Mouse (Mus musculus): ENCODE measurements around the gene Clasp1. TPM values are rescaled to one million over a fixed set of nuclear protein-coding genes. Genes with fewer than 3 reads are reported as not detected.

Clasp1 gene
- polyA plus RNA-seq, 1 experiment from 2014 or later: 134 TPM

DNA sequence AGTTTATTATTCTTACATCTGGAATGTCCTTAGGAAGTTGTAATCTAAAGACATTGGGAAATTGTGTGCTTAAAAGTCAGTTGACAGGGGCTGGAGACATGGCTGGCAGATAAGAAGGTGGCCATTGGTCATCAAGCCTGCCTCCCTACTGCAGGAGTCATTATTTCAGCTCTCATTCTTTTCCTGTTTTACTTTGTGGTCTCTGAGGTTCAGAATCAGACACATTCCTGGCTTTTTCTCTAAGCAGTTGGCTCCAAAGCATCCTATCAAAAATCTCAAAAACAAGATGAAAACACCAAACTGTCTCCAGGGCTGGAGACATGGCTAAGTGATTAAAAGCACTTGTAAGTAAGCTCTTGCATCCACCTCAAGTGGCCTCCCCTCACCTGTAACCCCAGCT is 49.5 kb downstream of the Clasp1 start:
- Histone ChIP-seq H3K27ac (ENCODE audit: low read depth, low read length) (no peak overlapping the region), H3K4me2 (replicated peaks; ENCODE audit: low read depth, low read length) (no peak overlapping the region), H3K36me3 (ENCODE audit: control insufficient read depth, insufficient read depth, low read length) (no peaks in the 10 kb centered on the region), H3K9ac (ENCODE audit: low read depth, low read length) (no peak overlapping the region), H3K9me3 (ENCODE audit: control insufficient read depth, low read length) (no peaks in the 10 kb centered on the region), H3K4me1 (replicated peaks; ENCODE audit: control insufficient read depth, insufficient read depth, low read length) (no peaks in the 10 kb centered on the region), H3K27me3 (ENCODE audit: control insufficient read depth, insufficient read depth, low read length) (no peaks in the 10 kb centered on the region), H3K4me3 (ENCODE audit: low read depth, low read length) (no peak overlapping the region)
- no peak for DNase-seq (ENCODE audit: low spot score)
- ATAC-seq (ENCODE audit: low FRiP score): no peak

- Histone ChIP-seq H3K4me1 (replicated peaks; ENCODE audit: control insufficient read depth, insufficient read depth, low read length) (no peaks in the 10 kb centered on the region; the same call in 1 of the 2 replicates), H3K9ac (ENCODE audit: low read depth, low read length) (no peak overlapping the region), H3K27ac (ENCODE audit: low read depth, low read length) (no peak overlapping the region), H3K36me3 (ENCODE audit: control insufficient read depth, insufficient read depth, low read length) (no peaks in the 10 kb centered on the region), H3K4me2 (replicated peaks; ENCODE audit: low read depth, low read length) (no peak overlapping the region), H3K4me3 (ENCODE audit: low read depth, low read length) (no peak overlapping the region), H3K27me3 (ENCODE audit: control insufficient read depth, insufficient read depth, low read length) (no peaks in the 10 kb centered on the region), H3K9me3 (ENCODE audit: control insufficient read depth, low read length) (no peaks in the 10 kb centered on the region)
- 97% methylated on average over 1 of the region's 1 CpGs for WGBS
- ATAC-seq (ENCODE audit: low FRiP score) (no peak), DNase-seq (ENCODE audit: low spot score) (no peak)
Measured at GRCm38 (mm10) chr1:118440547-118440946, 51.7 kb downstream of the Clasp1 start.

GRCm38 (mm10) chr1:118444420-118444819 is 55.6 kb downstream of the Clasp1 start:
- DNase-seq (ENCODE audit: low spot score) (no peak), ATAC-seq (ENCODE audit: low FRiP score) (no peak)
- Histone ChIP-seq H3K36me3 (ENCODE audit: control insufficient read depth, insufficient read depth, low read length) (no peaks in the 10 kb centered on the region), H3K9me3 (ENCODE audit: control insufficient read depth, low read length) (no peaks in the 10 kb centered on the region), H3K4me2 (replicated peaks; ENCODE audit: low read depth, low read length) (no peak overlapping the region), H3K4me3 (ENCODE audit: low read depth, low read length) (no peak overlapping the region), H3K27me3 (ENCODE audit: control insufficient read depth, insufficient read depth, low read length) (no peaks in the 10 kb centered on the region), H3K4me1 (replicated peaks; ENCODE audit: control insufficient read depth, insufficient read depth, low read length) (no peaks in the 10 kb centered on the region; the same call in 1 of the 2 replicates), H3K9ac (ENCODE audit: low read depth, low read length) (no peak overlapping the region), H3K27ac (ENCODE audit: low read depth, low read length) (no peak overlapping the region)
- 90% methylated on average over 7 of the region's 7 CpGs for WGBS

DNA sequence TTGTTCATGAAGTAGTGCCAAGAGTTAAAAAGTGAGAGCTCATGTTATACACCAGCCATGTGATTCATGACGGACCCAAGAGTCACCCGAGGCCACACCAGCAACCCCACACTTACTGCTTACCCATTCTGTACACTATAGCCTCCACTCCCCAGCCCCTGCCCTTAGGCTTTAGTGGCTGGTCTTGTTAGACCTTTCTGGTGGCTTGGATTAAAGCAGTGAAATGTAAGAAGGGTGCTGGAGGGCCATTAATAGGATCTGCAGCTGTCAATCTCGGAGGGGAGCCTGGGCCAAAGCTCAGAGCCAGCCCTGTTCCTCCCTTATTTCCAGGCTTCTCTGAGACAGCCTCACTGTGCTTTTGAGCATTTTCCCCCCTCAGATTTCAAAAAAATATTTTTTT is 56.1 kb downstream of the Clasp1 start:
- Histone ChIP-seq H3K9ac (ENCODE audit: low read depth, low read length) (no peak overlapping the region), H3K27ac (ENCODE audit: low read depth, low read length) (no peak overlapping the region), H3K4me2 (replicated peaks; ENCODE audit: low read depth, low read length) (no peak overlapping the region), H3K4me1 (replicated peaks; ENCODE audit: control insufficient read depth, insufficient read depth, low read length) (no peaks in the 10 kb centered on the region; the same call in 1 of the 2 replicates), H3K4me3 (ENCODE audit: low read depth, low read length) (no peak overlapping the region), H3K27me3 (ENCODE audit: control insufficient read depth, insufficient read depth, low read length) (no peaks in the 10 kb centered on the region), H3K36me3 (ENCODE audit: control insufficient read depth, insufficient read depth, low read length) (no peaks in the 10 kb centered on the region), H3K9me3 (ENCODE audit: control insufficient read depth, low read length) (no peaks in the 10 kb centered on the region)
- no peak for ATAC-seq (ENCODE audit: low FRiP score)
- 87% methylated on average over 3 of the region's 3 CpGs for WGBS
- no peak for DNase-seq (ENCODE audit: low spot score)

GRCm38 (mm10) chr1:118445441-118445840 is 56.6 kb downstream of the Clasp1 start:
- DNase-seq (ENCODE audit: low spot score) (no peak), ATAC-seq (ENCODE audit: low FRiP score) (no peak)
- WGBS: 80% methylated on average over 6 of the region's 6 CpGs

DNA sequence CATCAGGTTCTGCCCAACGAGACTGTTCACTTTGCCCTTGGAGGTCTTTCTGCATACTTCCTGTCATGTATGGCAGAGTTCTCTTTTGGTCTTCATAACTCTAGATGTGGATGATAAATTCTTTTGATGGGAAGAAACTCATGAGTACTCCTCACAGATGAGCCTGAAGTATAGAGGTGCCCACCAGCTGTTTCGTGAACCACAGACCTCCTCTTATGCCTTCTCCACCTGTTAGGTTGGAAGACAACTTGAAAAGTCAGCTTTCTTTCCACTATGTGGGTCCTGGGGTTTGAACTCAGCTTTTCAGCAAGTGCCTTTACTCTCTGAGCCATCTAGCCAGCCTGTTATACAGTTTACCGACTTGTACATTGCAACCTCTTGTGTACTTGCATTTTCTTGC is 57.1 kb downstream of the Clasp1 start:
- H3K9me3 ChIP-seq (ENCODE audit: control insufficient read depth, low read length): no peaks in the 10 kb centered on the region
- no peaks in the 10 kb centered on the region; the same call in 1 of the 2 replicates for H3K4me1 ChIP-seq (replicated peaks; ENCODE audit: control insufficient read depth, insufficient read depth, low read length)
- no peak overlapping the region for H3K9ac ChIP-seq (ENCODE audit: low read depth, low read length)
- H3K27me3 ChIP-seq (ENCODE audit: control insufficient read depth, insufficient read depth, low read length): no peaks in the 10 kb centered on the region
- no peak overlapping the region for H3K4me3 ChIP-seq (ENCODE audit: low read depth, low read length)
- no peak overlapping the region for H3K27ac ChIP-seq (ENCODE audit: low read depth, low read length)
- no peaks in the 10 kb centered on the region for H3K36me3 ChIP-seq (ENCODE audit: control insufficient read depth, insufficient read depth, low read length)
- no peak overlapping the region for H3K4me2 ChIP-seq (replicated peaks; ENCODE audit: low read depth, low read length)
- ATAC-seq (ENCODE audit: low FRiP score): no peak
- DNase-seq (ENCODE audit: low spot score): no peak
- WGBS: 90% methylated on average over 3 of the region's 3 CpGs

More at GRCm38 (mm10) chr1:118445441-118445840, 56.6 kb downstream of the Clasp1 start:
- no peaks in the 10 kb centered on the region; the same call in 1 of the 2 replicates for H3K4me1 ChIP-seq (replicated peaks; ENCODE audit: control insufficient read depth, insufficient read depth, low read length)
- no peak overlapping the region for H3K4me3 ChIP-seq (ENCODE audit: low read depth, low read length)
- no peaks in the 10 kb centered on the region for H3K9me3 ChIP-seq (ENCODE audit: control insufficient read depth, low read length)
- H3K4me2 ChIP-seq (replicated peaks; ENCODE audit: low read depth, low read length): no peak overlapping the region
- no peak overlapping the region for H3K9ac ChIP-seq (ENCODE audit: low read depth, low read length)
- H3K36me3 ChIP-seq (ENCODE audit: control insufficient read depth, insufficient read depth, low read length): no peaks in the 10 kb centered on the region
- no peak overlapping the region for H3K27ac ChIP-seq (ENCODE audit: low read depth, low read length)
- H3K27me3 ChIP-seq (ENCODE audit: control insufficient read depth, insufficient read depth, low read length): no peaks in the 10 kb centered on the region

GRCm38 (mm10) chr1:118447131-118447530 is 58.3 kb downstream of the Clasp1 start:
- no peak for ATAC-seq (ENCODE audit: low FRiP score)
- no peaks in the 10 kb centered on the region; the same call in 1 of the 2 replicates for H3K4me1 ChIP-seq (replicated peaks; ENCODE audit: control insufficient read depth, insufficient read depth, low read length)
- no peaks in the 10 kb centered on the region for H3K27me3 ChIP-seq (ENCODE audit: control insufficient read depth, insufficient read depth, low read length)
- H3K4me3 ChIP-seq (ENCODE audit: low read depth, low read length): no peak overlapping the region
- no peak overlapping the region for H3K9ac ChIP-seq (ENCODE audit: low read depth, low read length)
- no peak overlapping the region for H3K27ac ChIP-seq (ENCODE audit: low read depth, low read length)
- H3K9me3 ChIP-seq (ENCODE audit: control insufficient read depth, low read length): no peaks in the 10 kb centered on the region
- no peak for DNase-seq (ENCODE audit: low spot score)
- no peaks in the 10 kb centered on the region for H3K36me3 ChIP-seq (ENCODE audit: control insufficient read depth, insufficient read depth, low read length)
- 95% methylated on average over 2 of the region's 2 CpGs for WGBS
- H3K4me2 ChIP-seq (replicated peaks; ENCODE audit: low read depth, low read length): no peak overlapping the region

GRCm38 (mm10) chr1:118448214-118448613 is 59.4 kb downstream of the Clasp1 start:
- Histone ChIP-seq H3K9ac (ENCODE audit: low read depth, low read length) (no peak overlapping the region), H3K4me1 (replicated peaks; ENCODE audit: control insufficient read depth, insufficient read depth, low read length) (no peaks in the 10 kb centered on the region; the same call in 1 of the 2 replicates), H3K9me3 (ENCODE audit: control insufficient read depth, low read length) (no peaks in the 10 kb centered on the region), H3K4me2 (replicated peaks; ENCODE audit: low read depth, low read length) (no peak overlapping the region), H3K27ac (ENCODE audit: low read depth, low read length) (no peak overlapping the region), H3K36me3 (ENCODE audit: control insufficient read depth, insufficient read depth, low read length) (no peaks in the 10 kb centered on the region), H3K4me3 (ENCODE audit: low read depth, low read length) (no peak overlapping the region), H3K27me3 (ENCODE audit: control insufficient read depth, insufficient read depth, low read length) (no peaks in the 10 kb centered on the region)
- DNase-seq (ENCODE audit: low spot score) (no peak), ATAC-seq (ENCODE audit: low FRiP score) (no peak)
- 91% methylated on average over 1 of the region's 1 CpGs for WGBS

DNA sequence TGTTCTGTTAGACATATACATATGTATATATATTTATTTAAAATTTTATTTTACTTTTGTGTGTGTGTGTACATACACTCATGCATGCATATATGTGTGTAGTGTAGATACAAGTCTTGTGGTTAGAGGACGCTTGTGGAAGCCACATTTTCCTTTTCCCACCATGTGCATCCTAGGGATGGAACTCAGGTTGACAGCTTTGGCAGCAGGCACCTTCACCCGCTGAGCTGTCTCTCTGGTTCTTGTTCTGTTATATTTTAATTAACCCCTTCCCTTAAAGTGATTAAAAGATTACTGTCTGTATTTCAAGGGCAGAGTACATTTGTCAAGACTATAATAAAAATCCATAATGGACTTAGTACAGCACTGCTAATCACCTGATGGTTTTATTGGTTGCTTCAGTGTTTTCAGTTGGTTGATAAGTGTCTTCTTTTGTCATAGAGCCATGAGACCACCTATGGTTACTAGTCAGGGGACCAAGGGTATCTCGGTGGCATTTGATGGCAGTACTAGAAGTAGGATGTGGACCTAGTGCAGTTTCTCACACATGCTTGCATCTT is 62.1 kb downstream of the Clasp1 start:
- Histone ChIP-seq H3K9ac (ENCODE audit: low read depth, low read length) (no peak overlapping the region), H3K36me3 (ENCODE audit: control insufficient read depth, insufficient read depth, low read length) (no peaks in the 10 kb centered on the region), H3K27me3 (ENCODE audit: control insufficient read depth, insufficient read depth, low read length) (no peaks in the 10 kb centered on the region), H3K4me2 (replicated peaks; ENCODE audit: low read depth, low read length) (no peak overlapping the region), H3K9me3 (ENCODE audit: control insufficient read depth, low read length) (no peaks in the 10 kb centered on the region), H3K27ac (ENCODE audit: low read depth, low read length) (no peak overlapping the region), H3K4me3 (ENCODE audit: low read depth, low read length) (no peak overlapping the region), H3K4me1 (replicated peaks; ENCODE audit: control insufficient read depth, insufficient read depth, low read length) (no peaks in the 10 kb centered on the region)
- DNase-seq (ENCODE audit: low spot score) (no peak), ATAC-seq (ENCODE audit: low FRiP score) (no peak)
- WGBS: 90% methylated on average over 3 of the region's 3 CpGs
